Mouse (Mus musculus) testis, adult 2 months (tissue): ENCODE measurements around the gene C2cd5.

Experiments used
- CTCF ChIP-seq: fragments of 200-500 bp; IDR thresholded peaks from 2 replicates; pipeline ENCODE4 v1.5.1; 2012; ENCODE audit warnings: low read depth, mild to moderate bottlenecking, inconsistent platforms, low read length, moderate library complexity; ENCODE audit not compliant: control insufficient read depth, insufficient read depth, insufficient replicate concordance
- POLR2A ChIP-seq: fragments of 200-500 bp; IDR thresholded peaks from 2 replicates; pipeline ENCODE4 v1.6.1; 2012; ENCODE audit warnings: low read depth, mild to moderate bottlenecking, inconsistent platforms, low read length, moderate library complexity; ENCODE audit not compliant: control insufficient read depth

GRCm38 (mm10) chr6:143105766-143106165 lies 5.8 kb upstream of the C2cd5 start:
- TF ChIP-seq CTCF (no peak), POLR2A (no peak)
